Mouse (Mus musculus) neural tube, embryonic 14.5 days (tissue): Measurements from ENCODE around the gene Dock2. TPM values are rescaled to one million over a fixed set of nuclear protein-coding genes. Genes with fewer than 3 reads are reported as not detected.
A peak's percentile ranks its signal among the peaks of the same experiment; 100 is the strongest.

Source experiments
- ATAC-seq: fragments of 200-750 bp; cut with Nextera tagmentation; 2 replicates; pipeline ENCODE4 v1.8.0; 2017; ENCODE audit warnings: low read depth, mild to moderate bottlenecking, moderate TSS enrichment, moderate library complexity
- H3K27ac ChIP-seq: fragments of 300-500 bp; sonication (generic); 2 replicates; pipeline ENCODE4 v1.5.1; 2014; ENCODE audit warnings: low read depth, mild to moderate bottlenecking, control low read depth, low read length, moderate library complexity, mixed read lengths
- H3K27me3 ChIP-seq: fragments of 300-500 bp; sonication (generic); 2 replicates; pipeline ENCODE4 v1.6.1; 2014; ENCODE audit warnings: low read length; ENCODE audit not compliant: control insufficient read depth, insufficient read depth
- H3K36me3 ChIP-seq: fragments of 300-500 bp; sonication (generic); 2 replicates; pipeline ENCODE4 v1.6.1; 2014; ENCODE audit warnings: low read length, mixed read lengths; ENCODE audit not compliant: control insufficient read depth, insufficient read depth
- H3K4me1 ChIP-seq: fragments of 300-500 bp; sonication (generic); 2 replicates; pipeline ENCODE4 v1.6.1; 2014; ENCODE audit warnings: low read length; ENCODE audit not compliant: control insufficient read depth, insufficient read depth
- H3K4me2 ChIP-seq: fragments of 300-500 bp; sonication (generic); 2 replicates; pipeline ENCODE4 v1.6.1; 2014; ENCODE audit warnings: mild to moderate bottlenecking, low read depth, low read length, control low read depth
- H3K4me3 ChIP-seq: fragments of 300-500 bp; sonication (generic); 2 replicates; pipeline ENCODE4 v1.5.1; 2014; ENCODE audit warnings: low read depth, low read length, control low read depth, mixed read lengths
- H3K9ac ChIP-seq: fragments of 300-500 bp; sonication (generic); replicated peaks from 2 replicates; pipeline ENCODE4 v1.6.1; 2014; ENCODE audit warnings: low read depth, mild to moderate bottlenecking, control low read depth, low read length, mixed read lengths
- H3K9me3 ChIP-seq: fragments of 300-500 bp; sonication (generic); 2 replicates; pipeline ENCODE4 v1.6.1; 2016; ENCODE audit warnings: low read length; ENCODE audit not compliant: control insufficient read depth
- WGBS: fragments of 180-500 bp; shearing (Covaris S2); extraction: QIAGEN DNeasy Blood & Tissue Kit; methylation state at CpG from one replicate; pipeline ENCODE4 v1.1.7; 2014; 5-methylcytosine and 5-hydroxymethylcytosine counted together
- polyA plus RNA-seq: library from polyadenylated mRNA; unstranded; fragments of >200 nt; fragmentation: Nextera tagmentation; extraction: Ambion mirVana; gene quantifications from 2 replicates; pipeline ENCODE4 v1.2.1, GENCODE M21; 2014

Gene Dock2
- polyA plus RNA-seq, 1 experiment from 2014 or later = 0.83 TPM

- H3K36me3 ChIP-seq = no peaks in the 10 kb centered on the region
- 0 out of 2 replicates have a peak, but pooled peaks cover 5% of the 10 kb centered on the region for H3K4me1 ChIP-seq
- H3K4me2 ChIP-seq = no peak overlapping the region
- no peaks in the 10 kb centered on the region for H3K27me3 ChIP-seq
- no peaks in the 10 kb centered on the region for H3K9me3 ChIP-seq
- no peak overlapping the region for H3K27ac ChIP-seq
- peak; percentile 17; the same call in 1 of the 2 replicates for ATAC-seq
- no peak overlapping the region for H3K4me3 ChIP-seq
- no peak overlapping the region for H3K9ac ChIP-seq
- 27% methylated on average over 9 of the region's 9 CpGs for WGBS
Observed at GRCm38 (mm10) chr11:34415884-34416618, 367.6 kb downstream of the Dock2 start.

GRCm38 (mm10) chr11:34406850-34407249, 376.8 kb downstream of the Dock2 start:
- Histone ChIP-seq H3K4me3 (no peak overlapping the region), H3K9me3 (no peaks in the 10 kb centered on the region), H3K27ac (no peak overlapping the region), H3K27me3 (no peaks in the 10 kb centered on the region), H3K4me1 (no peaks in the 10 kb centered on the region), H3K36me3 (no peaks in the 10 kb centered on the region), H3K4me2 (no peak overlapping the region), H3K9ac (no peak overlapping the region)
- 53% methylated on average over 5 of the region's 5 CpGs for WGBS
- ATAC-seq = no peak

- H3K9ac ChIP-seq = no peak overlapping the region
- no peak for ATAC-seq
- H3K27me3 ChIP-seq = no peaks in the 10 kb centered on the region
- H3K27ac ChIP-seq = no peak overlapping the region
- no peaks in the 10 kb centered on the region for H3K36me3 ChIP-seq
- no peak overlapping the region for H3K4me3 ChIP-seq
- no peak overlapping the region for H3K4me2 ChIP-seq
- no peaks in the 10 kb centered on the region for H3K4me1 ChIP-seq
- 68% methylated on average over 8 of the region's 8 CpGs for WGBS
- no peaks in the 10 kb centered on the region for H3K9me3 ChIP-seq
Observed at GRCm38 (mm10) chr11:34406309-34406708, 377.4 kb downstream of the Dock2 start.

GRCm38 (mm10) chr11:34405311-34405710, 378.4 kb downstream of the Dock2 start:
- no peaks in the 10 kb centered on the region for H3K27me3 ChIP-seq
- H3K4me3 ChIP-seq = no peak overlapping the region
- no peak overlapping the region for H3K27ac ChIP-seq
- H3K4me2 ChIP-seq = no peak overlapping the region
- H3K9ac ChIP-seq = no peak overlapping the region
- WGBS = 94% methylated on average over 1 of the region's 1 CpGs
- ATAC-seq = no peak
- H3K4me1 ChIP-seq = no peaks in the 10 kb centered on the region
- H3K9me3 ChIP-seq = no peaks in the 10 kb centered on the region
- no peaks in the 10 kb centered on the region for H3K36me3 ChIP-seq

GRCm38 (mm10) chr11:34401343-34401742, 382.3 kb downstream of the Dock2 start:
- whole genome bisulfite sequencing = 80% methylated on average over 8 of the region's 8 CpGs
- no peak overlapping the region for H3K9ac ChIP-seq
- no peak overlapping the region for H3K4me2 ChIP-seq
- H3K9me3 ChIP-seq = no peaks in the 10 kb centered on the region
- H3K4me1 ChIP-seq = no peaks in the 10 kb centered on the region
- no peaks in the 10 kb centered on the region for H3K36me3 ChIP-seq
- no peak overlapping the region for H3K27ac ChIP-seq
- no peak for ATAC-seq
- H3K4me3 ChIP-seq = no peak overlapping the region
- H3K27me3 ChIP-seq = no peaks in the 10 kb centered on the region

GRCm38 (mm10) chr11:34398555-34398954, 385.1 kb downstream of the Dock2 start:
- ATAC-seq = no peak
- Histone ChIP-seq H3K9ac (no peak overlapping the region), H3K27me3 (no peaks in the 10 kb centered on the region), H3K36me3 (no peaks in the 10 kb centered on the region), H3K4me1 (no peaks in the 10 kb centered on the region), H3K9me3 (no peaks in the 10 kb centered on the region), H3K4me2 (no peak overlapping the region), H3K27ac (no peak overlapping the region), H3K4me3 (no peak overlapping the region)
- 94% methylated on average over 2 of the region's 2 CpGs for WGBS

- Histone ChIP-seq H3K9me3 (no peaks in the 10 kb centered on the region), H3K27ac (no peak overlapping the region), H3K4me1 (no peaks in the 10 kb centered on the region), H3K9ac (no peak overlapping the region), H3K4me3 (no peak overlapping the region), H3K27me3 (no peaks in the 10 kb centered on the region), H3K36me3 (no peaks in the 10 kb centered on the region), H3K4me2 (no peak overlapping the region)
- WGBS = 93% methylated on average over 5 of the region's 5 CpGs
- no peak for ATAC-seq
Observed at GRCm38 (mm10) chr11:34397661-34398060, 386.0 kb downstream of the Dock2 start.

GRCm38 (mm10) chr11:34395802-34396201, 387.9 kb downstream of the Dock2 start:
- H3K4me1 ChIP-seq = no peaks in the 10 kb centered on the region
- no peak for ATAC-seq
- no peak overlapping the region for H3K4me2 ChIP-seq
- H3K27ac ChIP-seq = no peak overlapping the region
- 86% methylated on average over 3 of the region's 3 CpGs for WGBS
- no peak overlapping the region for H3K4me3 ChIP-seq
- no peaks in the 10 kb centered on the region for H3K9me3 ChIP-seq
- no peaks in the 10 kb centered on the region for H3K36me3 ChIP-seq
- H3K9ac ChIP-seq = no peak overlapping the region
- no peaks in the 10 kb centered on the region for H3K27me3 ChIP-seq

- Histone ChIP-seq H3K36me3 (no peaks in the 10 kb centered on the region), H3K27me3 (no peaks in the 10 kb centered on the region), H3K4me3 (no peak overlapping the region), H3K9ac (no peak overlapping the region), H3K4me2 (no peak overlapping the region), H3K27ac (no peak overlapping the region), H3K4me1 (no peaks in the 10 kb centered on the region), H3K9me3 (no peaks in the 10 kb centered on the region)
- WGBS = 33% methylated on average over 4 of the region's 4 CpGs
- 0 out of 2 replicates have a peak, but pooled peaks have one; percentile 34 for ATAC-seq
Observed at GRCm38 (mm10) chr11:34392105-34392504, 391.6 kb downstream of the Dock2 start.
